Mouse (Mus musculus) MEL (cell line): Measurements from ENCODE around the gene Inpp4b. TPM values are rescaled to one million over a fixed set of nuclear protein-coding genes. Genes with fewer than 3 reads are reported as not detected.

Experiments
- DNase-seq: peaks from one replicate; pipeline ENCODE4 v3.0.0; 2011; ENCODE audit warnings: low read depth, low spot score
- H3K27ac ChIP-seq: 2 replicates; pipeline ENCODE4 v1.5.1; 2012; ENCODE audit warnings: low read depth, mild to moderate bottlenecking, control low read depth, low read length, moderate library complexity; ENCODE audit not compliant: control insufficient read depth
- H3K27me3 ChIP-seq, 2 experiments: fragments of 150-350 bp in 1 of 2; sonication (generic) in 1 of 2; 2 replicates each; pipeline ENCODE4 v1.6.1; 2012; ENCODE audit warnings: low read length in 2 of 2, mild to moderate bottlenecking in 2 of 2, improper control_type of control experiment in 1 of 2, moderate library complexity in 1 of 2; ENCODE audit not compliant: insufficient read depth in 2 of 2, control insufficient read depth in 1 of 2
- H3K36me3 ChIP-seq, 2 experiments: 2 replicates each; pipeline ENCODE4 v1.6.1; 2012 to 2014; ENCODE audit warnings: low read length in 2 of 2, improper control_type of control experiment in 1 of 2, inconsistent platforms in 1 of 2, mild to moderate bottlenecking in 1 of 2; ENCODE audit not compliant: insufficient read depth in 2 of 2, control insufficient read depth in 1 of 2
- H3K4me1 ChIP-seq, 2 experiments: fragments of 150-350 bp in 1 of 2; sonication (generic) in 1 of 2; 2 replicates each; pipeline ENCODE4 v1.6.1; 2012; ENCODE audit warnings: low read length in 2 of 2, improper control_type of control experiment in 1 of 2, mild to moderate bottlenecking in 1 of 2; ENCODE audit not compliant: insufficient read depth in 2 of 2, control insufficient read depth in 1 of 2
- H3K4me3 ChIP-seq, 2 experiments: fragments of 150-350 bp in 1 of 2; sonication (generic) in 1 of 2; 2 replicates each; pipeline ENCODE4 v1.5.1; 2012; ENCODE audit warnings: low read depth in 2 of 2, low read length in 2 of 2, mild to moderate bottlenecking in 2 of 2, moderate library complexity in 2 of 2, control low read depth in 1 of 2, improper control_type of control experiment in 1 of 2; ENCODE audit not compliant: control insufficient read depth in 1 of 2, insufficient read depth in 1 of 2
- H3K79me2 ChIP-seq: 2 replicates; pipeline ENCODE4 v1.6.1; 2012; ENCODE audit warnings: mild to moderate bottlenecking, low read length, moderate library complexity; ENCODE audit not compliant: control insufficient read depth, poor library complexity, insufficient read depth
- H3K9ac ChIP-seq: 2 replicates; pipeline ENCODE4 v1.6.1; 2012; ENCODE audit warnings: low read depth, mild to moderate bottlenecking, control low read depth, low read length, moderate library complexity; ENCODE audit not compliant: control insufficient read depth, poor library complexity, severe bottlenecking
- H3K9me3 ChIP-seq: fragments of 150-350 bp; sonication (generic); replicated peaks from 2 replicates; pipeline ENCODE4 v1.6.1; 2012; ENCODE audit warnings: mild to moderate bottlenecking, low read length, improper control_type of control experiment, moderate library complexity; ENCODE audit not compliant: insufficient read depth
- CHD2 ChIP-seq: IDR thresholded peaks from 2 replicates; pipeline ENCODE4 v1.6.1; 2011; ENCODE audit warnings: low read length, improper control_type of control experiment
- E2F4 ChIP-seq: IDR thresholded peaks from 2 replicates; pipeline ENCODE4 v1.6.1; 2011; ENCODE audit warnings: low read depth, low read length, improper control_type of control experiment, borderline replicate concordance
- ETS1 ChIP-seq: IDR thresholded peaks from 2 replicates; pipeline ENCODE4 v1.6.1; 2012; ENCODE audit warnings: low read depth, mild to moderate bottlenecking, inconsistent platforms, low read length, improper control_type of control experiment, moderate library complexity
- GABPA ChIP-seq: IDR thresholded peaks from 2 replicates; pipeline ENCODE4 v1.6.1; 2012; ENCODE audit warnings: low read depth, mild to moderate bottlenecking, inconsistent platforms, low read length, improper control_type of control experiment, moderate library complexity
- GATA1 ChIP-seq: IDR thresholded peaks from 2 replicates; pipeline ENCODE4 v1.6.1; 2011; ENCODE audit warnings: low read depth, low read length, improper control_type of control experiment
- HCFC1 ChIP-seq: IDR thresholded peaks from 2 replicates; pipeline ENCODE4 v1.6.1; 2012; ENCODE audit warnings: low read depth, mild to moderate bottlenecking, inconsistent platforms, low read length, improper control_type of control experiment, moderate library complexity
- KAT2A ChIP-seq: conservative IDR thresholded peaks from 2 replicates; pipeline ENCODE4 v1.6.1; 2012; ENCODE audit warnings: low read depth, low read length, improper control_type of control experiment, inconsistent platforms
- MAFK ChIP-seq: IDR thresholded peaks from 2 replicates; pipeline ENCODE4 v1.6.1; 2011; ENCODE audit warnings: low read depth, mild to moderate bottlenecking, low read length, improper control_type of control experiment, borderline replicate concordance
- MAX ChIP-seq: IDR thresholded peaks from 2 replicates; pipeline ENCODE4 v1.6.1; 2011; ENCODE audit warnings: low read length, improper control_type of control experiment
- MAZ ChIP-seq: IDR thresholded peaks from 2 replicates; pipeline ENCODE4 v1.6.1; 2012; ENCODE audit warnings: low read depth, mild to moderate bottlenecking, inconsistent platforms, low read length, improper control_type of control experiment
- MEF2A ChIP-seq: IDR thresholded peaks from 2 replicates; pipeline ENCODE4 v1.6.1; 2014; ENCODE audit warnings: low read depth, mild to moderate bottlenecking, inconsistent platforms, low read length, improper control_type of control experiment; ENCODE audit not compliant: poor library complexity, insufficient replicate concordance, severe bottlenecking; ENCODE audit errors: extremely low read depth
- MXI1 ChIP-seq: IDR thresholded peaks from 2 replicates; pipeline ENCODE4 v1.6.1; 2011; ENCODE audit warnings: mild to moderate bottlenecking, low read depth, low read length, improper control_type of control experiment
- MYB ChIP-seq: IDR thresholded peaks from 2 replicates; pipeline ENCODE4 v1.6.1; 2011; ENCODE audit warnings: mild to moderate bottlenecking, low read depth, low read length, improper control_type of control experiment
- NELFE ChIP-seq: IDR thresholded peaks from 2 replicates; pipeline ENCODE4 v1.6.1; 2011; ENCODE audit warnings: low read depth, low read length, improper control_type of control experiment
- NRF1 ChIP-seq: IDR thresholded peaks from 2 replicates; pipeline ENCODE4 v1.6.1; 2014; ENCODE audit warnings: low read depth, mild to moderate bottlenecking, inconsistent platforms, low read length, improper control_type of control experiment, moderate library complexity; ENCODE audit not compliant: poor library complexity, insufficient read depth, severe bottlenecking
- POLR2A ChIP-seq, 2 experiments: IDR thresholded peaks; 2 replicates each; pipeline ENCODE4 v1.6.1; 2011 to 2012; ENCODE audit warnings: low read length in 2 of 2, mild to moderate bottlenecking in 2 of 2, control low read depth in 1 of 2, improper control_type of control experiment in 1 of 2, low read depth in 1 of 2, moderate library complexity in 1 of 2; ENCODE audit not compliant: control insufficient read depth in 1 of 2, insufficient read depth in 1 of 2, poor library complexity in 1 of 2
- POLR2AphosphoS2 ChIP-seq: IDR thresholded peaks from 2 replicates; pipeline ENCODE4 v1.6.1; 2011; ENCODE audit warnings: low read length, improper control_type of control experiment
- RAD21 ChIP-seq: IDR thresholded peaks from 2 replicates; pipeline ENCODE4 v1.6.1; 2011; ENCODE audit warnings: mild to moderate bottlenecking, low read depth, low read length, improper control_type of control experiment
- RCOR1 ChIP-seq: IDR thresholded peaks from 2 replicates; pipeline ENCODE4 v1.6.1; 2012; ENCODE audit warnings: low read depth, mild to moderate bottlenecking, inconsistent platforms, low read length, improper control_type of control experiment
- SIN3A ChIP-seq: IDR thresholded peaks from 2 replicates; pipeline ENCODE4 v1.6.1; 2012; ENCODE audit warnings: low read length, improper control_type of control experiment, inconsistent platforms
- TAL1 ChIP-seq: IDR thresholded peaks from 2 replicates; pipeline ENCODE4 v1.6.1; 2012; ENCODE audit warnings: mild to moderate bottlenecking, inconsistent platforms, low read length, moderate library complexity, mixed read lengths
- TCF12 ChIP-seq: IDR thresholded peaks from 2 replicates; pipeline ENCODE4 v1.6.1; 2014; ENCODE audit warnings: low read depth, mild to moderate bottlenecking, inconsistent platforms, low read length, improper control_type of control experiment, moderate library complexity
- USF1 ChIP-seq: IDR thresholded peaks from 2 replicates; pipeline ENCODE4 v1.6.1; 2014; ENCODE audit warnings: low read depth, mild to moderate bottlenecking, inconsistent platforms, low read length, improper control_type of control experiment, moderate library complexity
- USF2 ChIP-seq, 2 experiments: IDR thresholded peaks; 2 replicates each; pipeline ENCODE4 v1.6.1; 2011 to 2012; ENCODE audit warnings: improper control_type of control experiment in 2 of 2, low read length in 2 of 2, borderline replicate concordance in 1 of 2, inconsistent platforms in 1 of 2, low read depth in 1 of 2, mild to moderate bottlenecking in 1 of 2; ENCODE audit not compliant: insufficient read depth in 1 of 2
- ZC3H11A ChIP-seq: IDR thresholded peaks from 2 replicates; pipeline ENCODE4 v1.6.1; 2012; ENCODE audit warnings: low read depth, mild to moderate bottlenecking, inconsistent platforms, low read length, improper control_type of control experiment
- ZMIZ1 ChIP-seq: IDR thresholded peaks from 2 replicates; pipeline ENCODE4 v1.6.1; 2012; ENCODE audit warnings: low read depth, mild to moderate bottlenecking, inconsistent platforms, low read length, improper control_type of control experiment, moderate library complexity
- ZNF384 ChIP-seq: IDR thresholded peaks from 2 replicates; pipeline ENCODE4 v1.6.1; 2012; ENCODE audit warnings: low read depth, mild to moderate bottlenecking, inconsistent platforms, low read length, improper control_type of control experiment
- polyA plus RNA-seq, 2 experiments: library from polyadenylated mRNA; stranded (reverse) in 1 of 2; unstranded in 1 of 2; fragments of >175 nt in 1 of 2; fragments of >200 nt in 1 of 2; gene quantifications; 2 replicates each; pipeline versions ENCODE4 v1.2.1 to v1.2.4; 2012; ENCODE audit warnings: low replicate concordance in 2 of 2, low read depth in 1 of 2; ENCODE audit not compliant: insufficient read length in 2 of 2, insufficient read depth in 1 of 2, missing spikeins in 1 of 2
- total RNA-seq: library from RNA; depleted of rRNA; stranded (reverse); fragments of 300-350 nt; gene quantifications from 2 replicates; pipeline ENCODE4 v1.2.3, GENCODE M21; 2012

Inpp4b gene
- total and polyA plus RNA-seq, 3 experiments = 12.3 to 26.9 (median 13.6) TPM

- H3K4me1 ChIP-seq = no peaks in the 10 kb centered on the region
- DNase-seq = no peak
- no peak overlapping the region for H3K27ac ChIP-seq
- TF ChIP-seq MXI1 (no peak), MEF2A (no peak), ZNF384 (no peak), ETS1 (no peak), ZC3H11A (no peak), MAX (no peak), SIN3A (no peak), POLR2A (IDR thresholded peaks at IDR 0.05; ENCODE audit: control insufficient read depth in 1 of 2, insufficient read depth in 1 of 2, low read depth in 1 of 2, low read length in 2 of 2, poor library complexity in 1 of 2) (no peak), MYB (no peak), E2F4 (no peak), CHD2 (no peak), USF1 (no peak), NELFE (no peak), NRF1 (no peak), USF2 (IDR thresholded peaks at IDR 0.05; ENCODE audit: borderline replicate concordance in 1 of 2, insufficient read depth in 1 of 2, low read depth in 1 of 2, low read length in 2 of 2) (no peak), GATA1 (no peak), TAL1 (no peak), POLR2AphosphoS2 (no peak), RCOR1 (no peak), GABPA (no peak)
- H3K27me3 ChIP-seq = no peaks in the 10 kb centered on the region
- no peaks in the 10 kb centered on the region for H3K79me2 ChIP-seq
- no peak overlapping the region for H3K9ac ChIP-seq
- H3K9me3 ChIP-seq = no peaks in the 10 kb centered on the region
- no peak overlapping the region for H3K4me3 ChIP-seq
- no peaks in the 10 kb centered on the region for H3K36me3 ChIP-seq
Observed at GRCm38 (mm10) chr8:82017792-82018191, 675.4 kb downstream of the Inpp4b start.

- H3K79me2 ChIP-seq = no peaks in the 10 kb centered on the region
- H3K9ac ChIP-seq = no peak overlapping the region
- H3K9me3 ChIP-seq = no peaks in the 10 kb centered on the region
- no peak for DNase-seq
- peaks cover 6 to 7% of the 10 kb centered on the region in 2 experiments for H3K4me1 ChIP-seq
- no peak overlapping the region for H3K27ac ChIP-seq
- H3K4me3 ChIP-seq = no peak overlapping the region
- peaks cover 0 to 15% of the 10 kb centered on the region in 2 experiments; a peak in 2 of 4 replicates for H3K36me3 ChIP-seq
- TF ChIP-seq TCF12 (no peak), USF2 (IDR thresholded peaks at IDR 0.05; ENCODE audit: borderline replicate concordance in 1 of 2, insufficient read depth in 1 of 2, low read depth in 1 of 2, low read length in 2 of 2) (no peak), GABPA (no peak), MAX (no peak), HCFC1 (no peak), RAD21 (no peak), MAZ (no peak), ZC3H11A (no peak), CHD2 (no peak), MAFK (no peak), POLR2AphosphoS2 (no peak), ZMIZ1 (no peak), KAT2A (no peak)
- H3K27me3 ChIP-seq = no peaks in the 10 kb centered on the region
Observed at GRCm38 (mm10) chr8:82027401-82027800, 685.0 kb downstream of the Inpp4b start.
